Mouse (Mus musculus): ENCODE measurements at regions not wholly inside any gene's neighbourhood (a gene's known extent, or its start where the extent isn't known, plus 50 kb on each side); places are given as distances from the start of the nearest gene placed in this dataset.

DNA sequence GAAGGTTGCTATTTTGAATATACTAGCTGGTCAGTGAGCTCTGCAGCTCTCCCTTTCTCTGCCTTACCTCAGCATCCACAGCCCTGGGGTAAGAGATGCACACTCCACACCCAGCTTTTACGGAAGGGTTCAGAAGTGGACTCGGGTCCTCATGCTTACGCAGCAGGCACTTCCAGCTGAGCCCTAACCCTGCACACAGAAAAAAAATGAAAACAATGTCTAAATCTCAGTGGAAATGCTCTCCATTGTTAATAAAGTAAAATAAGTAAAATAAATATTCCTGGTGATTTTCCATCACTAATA is 70.3 kb upstream of the Gas2 start:
- no peak for TF ChIP-seq CTCF (conservative IDR thresholded peaks at IDR 0.05; ENCODE audit: insufficient read depth, insufficient read length, low read depth, low read length)
- no peak for TF ChIP-seq POLR2A (IDR thresholded peaks at IDR 0.05; ENCODE audit: low read depth, low read length)
